Mouse (Mus musculus) layer of hippocampus, adult 9-10 months (tissue): ENCODE data around the gene Hk1.
"Not testable (repeated sequence)": the region's sequence is repeated elsewhere in the genome, so short reads cannot be mapped to it uniquely, and the experiment has no call there.

Experiments used
- DNase-seq: peaks from one replicate; pipeline ENCODE4 v3.0.0; 2022; ENCODE audit warnings: low spot score

The Hk1 gene

DNA sequence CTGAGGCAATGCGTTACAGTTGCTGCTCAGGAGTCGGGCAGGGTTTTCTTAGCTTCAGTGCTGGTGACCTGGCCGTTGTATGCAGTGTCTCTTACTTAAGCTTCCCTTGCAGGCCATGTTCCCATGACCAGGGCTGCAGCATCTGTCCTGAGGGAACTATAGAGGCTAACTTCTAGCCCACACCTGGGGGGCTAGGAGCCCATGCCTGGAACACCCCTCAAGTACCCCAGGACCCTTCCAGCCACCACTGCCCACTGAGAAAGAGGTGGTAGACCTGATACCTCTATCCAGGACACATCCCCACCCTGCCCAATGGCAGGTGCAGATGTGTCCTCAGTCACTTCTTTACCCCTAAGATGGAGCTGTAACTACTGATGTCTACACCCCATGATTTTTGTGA is 38.7 kb downstream of the Hk1 start:
- no peak for DNase-seq

DNA sequence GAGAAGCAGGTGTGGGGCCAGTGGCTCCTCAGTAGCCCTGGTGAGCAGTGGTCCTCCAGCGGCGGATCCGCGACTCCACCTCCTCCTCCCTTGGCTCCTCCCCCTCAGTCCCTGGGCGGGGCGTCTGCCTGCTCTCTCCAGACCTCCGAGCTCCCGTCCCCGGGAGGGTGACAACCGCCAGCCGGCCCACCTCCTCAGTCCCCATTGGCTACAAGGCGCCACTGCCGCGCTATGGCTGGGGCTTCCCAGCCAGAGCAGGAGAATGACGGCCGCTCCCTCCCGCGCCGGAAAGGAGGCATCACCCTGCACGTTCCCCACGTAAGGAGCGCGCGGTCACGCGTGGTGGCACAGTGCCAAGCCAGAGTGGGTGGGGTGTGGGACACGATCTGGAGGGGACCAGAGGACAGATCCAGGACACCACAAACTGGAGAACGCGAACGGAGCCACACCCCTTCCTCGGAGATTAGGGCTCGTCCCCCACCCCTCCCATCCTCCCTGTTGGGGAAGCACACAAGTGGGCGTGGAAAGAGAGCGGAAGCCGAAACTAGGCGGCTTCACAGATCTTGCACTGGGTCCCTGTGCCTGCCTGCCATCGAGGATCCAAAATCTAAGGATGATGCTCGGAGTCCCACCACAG is 39.5 kb downstream of the Hk1 start:
- peak; percentile 89 for DNase-seq

DNA sequence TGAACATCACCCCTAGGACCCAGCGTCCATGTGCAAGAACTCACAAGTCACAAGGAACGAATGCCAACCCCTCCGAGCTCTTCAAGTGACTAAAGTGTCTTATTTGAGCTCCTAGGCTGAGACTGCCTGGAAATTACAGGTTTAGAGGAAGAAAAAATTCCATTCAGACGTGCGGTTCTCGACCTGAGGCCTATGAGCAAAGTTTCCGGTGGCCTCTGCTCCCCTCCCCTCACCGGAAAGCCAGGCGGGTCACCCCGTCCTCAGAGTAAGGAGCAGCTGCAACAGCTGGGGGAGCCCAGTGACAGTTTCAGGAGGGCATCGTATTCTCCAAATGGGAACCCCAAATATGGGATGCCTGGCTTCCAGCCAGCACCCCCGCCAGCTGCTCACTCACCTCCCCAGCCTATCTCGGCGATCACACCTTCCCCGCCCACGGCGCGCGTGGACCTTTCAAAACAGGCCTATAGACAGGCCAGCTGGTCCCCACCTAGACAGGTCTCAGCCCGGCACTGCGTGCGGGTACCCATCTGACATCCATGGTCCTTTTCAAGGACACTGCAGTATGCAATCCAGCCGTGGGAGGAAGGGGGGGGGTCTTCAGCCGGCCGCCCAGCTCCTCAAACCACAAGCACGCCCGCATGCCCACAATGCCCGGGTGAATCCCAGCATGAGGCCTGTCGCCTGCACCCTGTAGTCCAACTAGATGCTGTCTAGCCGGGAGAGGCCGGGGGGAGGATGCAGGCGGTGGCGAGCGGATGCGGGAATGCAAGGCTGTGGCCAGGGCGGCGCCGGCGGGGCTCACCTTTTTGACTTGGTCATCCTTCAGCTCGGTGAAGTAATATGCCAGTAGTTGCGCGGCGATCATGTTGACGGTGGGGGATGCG is 40.3 kb downstream of the Hk1 start:
- DNase-seq: no peak

DNA sequence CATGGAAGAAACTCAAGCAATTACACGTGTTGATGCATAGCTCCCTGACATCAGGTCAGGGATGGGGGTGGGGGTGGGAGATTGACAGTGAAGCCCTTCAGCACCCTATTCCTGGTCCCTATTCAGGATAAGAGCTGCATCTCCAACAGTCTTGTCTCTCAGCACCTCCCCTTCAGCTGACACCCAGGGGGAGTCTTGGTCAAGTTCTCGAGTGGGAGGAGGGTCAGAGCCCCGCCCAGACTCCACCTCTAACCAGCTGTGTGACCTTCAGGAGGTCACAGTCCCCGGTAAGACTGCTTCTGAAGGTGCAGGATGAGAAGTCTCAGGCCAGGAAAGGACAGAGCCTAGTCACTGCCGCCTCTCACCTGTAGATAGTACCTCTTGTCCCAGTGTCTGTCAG is 41.1 kb downstream of the Hk1 start:
- no peak for DNase-seq

DNA sequence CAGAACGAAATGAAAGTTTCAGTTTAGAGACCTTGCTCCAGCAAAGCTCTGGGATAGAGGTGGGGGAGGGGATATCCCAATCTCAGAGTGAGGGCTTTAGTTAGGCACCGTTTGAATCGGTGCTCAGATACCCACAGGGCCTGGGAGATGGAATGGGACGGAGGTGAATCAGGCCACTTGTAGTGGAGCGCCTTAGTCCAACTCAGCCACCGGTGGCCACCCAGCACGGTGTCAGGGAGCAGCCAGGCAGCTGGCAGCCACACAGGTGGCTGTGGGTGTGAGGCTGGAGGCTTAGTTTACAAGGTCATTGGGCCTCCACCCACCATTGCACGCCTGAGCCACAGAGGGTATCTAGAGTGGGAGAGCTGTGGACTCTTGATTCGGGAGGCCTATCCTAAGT is 41.5 kb downstream of the Hk1 start:
- no peak for DNase-seq

DNA sequence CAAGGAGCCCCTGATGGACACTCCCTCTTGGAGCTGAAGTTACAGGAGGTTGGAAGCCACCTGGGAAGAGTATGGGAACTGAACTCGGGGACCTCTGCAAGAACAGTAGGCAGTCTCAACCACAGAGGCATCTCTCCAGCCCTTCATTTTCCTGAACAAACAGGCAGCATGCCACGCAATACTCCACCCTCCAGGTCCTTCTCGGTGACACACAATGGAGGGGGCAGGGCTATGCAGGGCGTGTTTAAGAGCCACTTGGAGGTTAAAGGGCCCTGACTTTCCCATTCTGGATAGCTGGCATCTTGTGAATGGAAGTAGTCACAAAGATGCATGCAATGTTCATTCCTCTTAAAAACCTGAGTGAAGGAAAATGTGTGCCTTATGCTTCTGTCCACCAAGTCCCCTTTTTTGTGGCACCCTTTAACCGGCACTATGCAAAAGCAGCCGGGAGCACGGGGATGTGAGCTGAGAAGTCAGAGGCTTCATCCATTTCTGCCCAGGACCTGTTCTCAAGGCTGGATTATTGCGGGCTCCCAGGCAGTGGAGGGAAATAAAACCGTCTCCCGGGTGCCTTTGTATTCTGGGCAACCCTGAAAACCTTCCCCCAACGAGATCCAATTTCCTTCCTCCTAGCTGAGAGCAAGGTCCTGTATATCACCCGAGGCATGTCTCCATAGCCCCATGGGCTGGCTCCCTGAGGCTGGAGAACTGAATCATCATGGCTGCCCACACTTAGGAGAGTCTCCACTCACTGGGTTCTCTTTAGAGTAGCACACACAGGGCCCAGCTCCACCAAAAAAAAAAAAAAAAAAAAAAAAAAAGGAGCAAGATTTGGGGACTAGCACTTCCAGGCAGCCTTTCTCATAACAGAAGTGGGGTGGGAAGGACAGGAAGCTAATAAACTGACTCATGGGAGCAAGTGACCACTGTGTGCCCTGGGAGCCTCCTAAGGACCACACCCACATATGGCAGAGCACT is 42.8 kb downstream of the Hk1 start:
- no peak for DNase-seq

DNA sequence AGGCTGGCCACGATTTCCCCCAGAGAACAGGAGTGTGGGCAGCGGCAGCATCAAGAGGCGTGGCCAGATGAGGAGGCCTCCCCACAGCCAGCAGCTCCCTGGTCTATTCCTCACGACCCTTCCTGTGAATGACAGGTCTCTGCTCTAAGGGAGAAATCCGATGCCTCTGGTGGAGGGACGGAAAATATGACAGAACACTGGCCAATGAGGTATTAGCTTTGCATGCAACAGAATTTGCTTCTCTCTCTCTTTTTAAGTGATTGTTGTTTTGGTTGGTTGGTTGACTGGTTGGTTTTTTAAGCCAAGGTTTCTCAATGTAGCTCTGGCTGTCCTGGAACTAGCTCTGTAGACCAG is 44.3 kb downstream of the Hk1 start:
- DNase-seq: no peak

DNA sequence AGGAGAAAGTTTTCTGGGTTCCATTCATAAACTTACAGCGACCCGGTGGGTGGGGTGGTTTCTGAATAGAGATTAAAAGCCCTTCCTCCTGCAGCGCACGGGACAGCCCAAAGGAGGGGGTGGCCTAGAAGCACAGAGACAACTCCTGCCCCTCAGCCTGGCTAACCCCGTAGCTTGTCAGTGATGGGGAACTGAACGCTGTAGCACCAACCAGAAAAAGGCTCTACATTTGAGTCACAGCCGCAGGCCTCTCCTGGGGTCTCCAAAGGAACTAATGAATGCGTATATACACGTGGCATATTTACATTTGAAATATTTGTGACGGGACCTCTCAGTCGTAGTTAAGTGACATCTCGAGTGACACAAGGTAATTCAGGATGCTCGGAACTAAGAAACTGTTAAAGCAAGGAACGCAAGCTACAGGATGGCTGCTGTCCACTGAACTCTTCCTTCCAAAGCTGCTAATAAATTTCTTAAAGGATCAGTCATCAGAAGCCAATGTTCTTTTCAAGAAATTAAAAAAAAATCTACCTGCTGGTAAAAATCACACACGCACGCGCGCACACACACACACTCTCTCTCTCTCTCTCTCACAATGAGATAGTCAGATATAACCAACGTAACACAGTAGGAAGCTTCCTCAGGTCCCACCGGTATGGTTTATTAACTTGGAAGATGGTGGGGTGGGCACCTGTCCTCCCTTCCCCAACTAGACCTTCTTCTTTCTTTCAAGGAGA is 44.9 kb downstream of the Hk1 start:
- no peak for DNase-seq

DNA sequence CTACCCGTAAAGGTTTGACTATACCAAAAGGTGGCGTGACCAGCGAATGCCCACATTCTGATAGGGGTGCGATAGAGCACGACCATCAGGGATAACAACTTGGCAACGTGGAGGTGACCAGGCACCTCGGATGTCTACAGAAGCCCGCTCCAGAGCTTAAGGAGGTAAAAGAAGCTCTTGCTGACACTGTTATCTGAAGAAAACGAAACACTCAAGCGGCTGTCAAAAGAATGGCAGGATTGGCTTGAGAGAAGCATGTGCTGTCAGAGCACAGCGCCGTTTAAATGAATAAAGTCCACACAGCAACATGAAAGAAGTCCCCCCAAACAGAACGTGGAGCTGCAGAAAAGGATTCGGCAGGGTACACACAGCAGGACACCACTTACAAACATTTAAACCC is 46.4 kb downstream of the Hk1 start:
- DNase-seq: no peak

DNA sequence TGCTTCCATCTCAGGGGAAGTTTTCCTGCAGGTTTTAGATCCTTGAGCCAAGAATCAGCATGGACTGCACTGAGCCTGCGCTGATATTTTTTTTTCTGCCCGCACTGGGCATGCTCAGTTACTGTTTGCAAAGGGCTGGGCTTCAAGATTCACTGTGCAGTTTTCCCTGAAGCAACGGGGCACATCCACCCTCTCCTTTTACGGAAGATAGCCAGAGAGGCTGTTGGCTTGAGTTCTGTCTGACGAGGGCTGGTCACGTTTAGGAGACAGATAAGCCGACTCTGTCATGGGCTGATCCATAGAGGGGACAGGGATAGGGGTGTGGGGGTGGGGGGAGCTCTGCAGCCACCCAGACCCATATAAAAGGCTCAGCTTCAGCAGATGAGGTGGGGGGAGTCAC is 47.2 kb downstream of the Hk1 start:
- DNase-seq: no peak

DNA sequence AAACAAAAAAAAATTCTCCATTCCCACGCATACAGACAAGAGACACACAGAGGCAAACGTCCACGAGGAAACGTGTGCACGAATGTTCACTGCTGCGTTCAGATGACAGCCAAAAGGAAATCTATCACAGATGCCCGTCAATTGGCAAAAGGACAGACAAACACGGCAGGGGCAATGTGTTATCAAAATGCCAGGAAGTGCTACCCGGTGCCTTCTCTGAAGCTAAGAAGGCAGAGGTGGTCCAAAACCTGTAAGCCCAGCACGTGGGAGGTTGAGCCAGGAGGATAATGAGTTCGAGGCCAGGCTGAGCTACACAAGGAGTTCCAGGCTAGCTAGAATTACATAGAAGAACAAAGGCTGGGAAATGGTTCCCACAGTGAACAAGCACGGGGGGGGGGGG is 47.9 kb downstream of the Hk1 start:
- DNase-seq: no peak

DNA sequence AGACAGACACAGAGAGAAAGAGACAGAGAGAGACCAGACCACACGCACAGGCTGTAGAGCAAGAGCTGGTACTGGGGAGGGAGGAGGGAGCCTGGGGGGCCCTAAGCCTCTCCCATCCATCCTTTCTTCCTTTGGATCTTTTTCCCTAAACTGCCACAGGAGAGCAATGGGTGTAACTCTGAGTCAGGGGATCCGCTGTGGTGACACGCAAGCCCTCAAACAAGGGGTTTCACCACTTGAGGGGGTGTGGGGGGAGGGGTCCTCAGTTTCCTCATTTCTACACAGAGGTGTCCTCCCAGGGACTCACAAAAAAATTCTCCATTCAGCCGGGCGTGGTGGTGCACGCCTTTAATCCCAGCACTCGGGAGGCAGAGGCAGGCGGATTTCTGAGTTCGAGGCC is 48.4 kb downstream of the Hk1 start:
- no peak for DNase-seq

DNA sequence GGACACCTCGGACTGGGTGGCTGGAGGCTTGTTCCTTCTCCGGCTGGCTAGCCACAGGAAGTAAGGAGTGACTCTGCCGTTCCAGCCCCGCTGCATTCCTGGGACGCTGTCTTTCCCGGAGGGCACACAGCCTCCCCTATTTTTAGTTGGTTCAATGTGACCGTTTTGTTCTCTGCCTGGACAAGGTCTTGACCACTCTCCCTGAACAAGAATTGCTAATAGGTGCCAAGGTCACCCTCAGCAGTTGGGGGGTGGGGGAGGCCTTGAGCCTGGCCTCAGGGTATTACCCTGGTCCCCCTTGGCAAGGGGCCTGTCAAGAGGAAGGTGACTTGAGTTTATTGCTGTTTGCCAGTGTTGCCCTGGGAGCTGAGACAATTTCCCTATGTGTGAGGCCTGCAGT is 49.9 kb downstream of the Hk1 start:
- DNase-seq: no peak

DNA sequence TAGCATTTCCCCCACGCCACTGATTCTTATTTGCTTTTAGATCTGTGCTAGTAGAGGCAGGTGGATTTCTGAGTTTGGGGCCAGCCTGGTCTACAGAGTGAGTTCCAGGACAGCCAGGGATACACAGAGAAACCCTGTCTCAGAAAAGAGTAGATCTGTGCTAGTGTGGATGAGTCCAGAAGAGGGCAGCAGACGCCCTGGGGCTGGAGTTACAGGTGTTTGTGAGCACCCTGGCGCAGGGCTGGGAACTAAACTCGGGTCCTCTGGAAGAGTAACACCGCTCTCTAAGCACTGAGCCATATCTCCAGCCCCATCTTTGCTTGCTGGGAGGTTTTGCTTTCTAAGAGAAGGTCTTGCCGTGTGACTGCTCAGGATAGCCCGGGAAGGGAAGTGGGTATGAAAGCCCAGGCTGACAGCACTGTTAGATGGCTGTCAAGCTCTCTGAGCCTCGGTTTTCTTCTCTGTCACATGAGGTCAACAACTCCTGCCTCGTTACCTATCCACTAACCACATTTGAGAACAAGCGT is 50.8 kb downstream of the Hk1 start:
- DNase-seq: no peak

DNA sequence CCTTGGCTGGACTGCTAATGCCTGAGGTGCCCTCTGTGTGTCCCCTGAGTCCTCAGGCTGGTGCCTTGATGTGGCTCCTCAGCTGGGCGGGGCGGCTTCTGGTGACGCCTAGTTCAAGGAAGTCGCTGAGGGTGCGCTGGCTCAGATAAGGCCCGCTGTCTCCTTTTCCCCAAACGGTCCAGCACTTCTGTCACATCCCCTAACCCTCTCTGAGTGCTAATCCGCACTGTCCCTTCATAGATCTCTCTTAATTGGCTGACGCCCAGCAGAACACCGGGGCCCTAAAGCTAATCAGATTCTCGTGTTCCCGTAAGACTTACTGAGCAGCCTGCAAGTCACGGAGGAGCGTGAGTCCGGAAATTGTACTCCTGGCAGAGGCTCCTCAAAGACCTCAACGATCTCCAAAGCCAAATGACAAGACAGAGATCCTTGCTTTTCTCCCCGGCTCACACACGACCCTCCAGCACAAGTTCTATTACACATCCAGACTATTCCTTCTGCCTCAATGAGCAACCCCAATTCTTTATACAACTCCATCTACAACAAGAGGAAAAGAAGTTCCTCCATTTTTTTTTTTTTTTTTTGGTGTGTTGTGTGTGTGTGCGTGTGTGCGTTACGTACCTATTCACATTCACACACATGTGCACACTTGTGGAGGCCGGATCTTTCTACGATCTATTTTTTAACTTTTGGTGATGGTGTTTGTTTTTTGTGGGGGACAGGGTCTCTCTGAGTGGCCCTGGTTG is 52.0 kb downstream of the Hk1 start:
- DNase-seq: no peak

DNA sequence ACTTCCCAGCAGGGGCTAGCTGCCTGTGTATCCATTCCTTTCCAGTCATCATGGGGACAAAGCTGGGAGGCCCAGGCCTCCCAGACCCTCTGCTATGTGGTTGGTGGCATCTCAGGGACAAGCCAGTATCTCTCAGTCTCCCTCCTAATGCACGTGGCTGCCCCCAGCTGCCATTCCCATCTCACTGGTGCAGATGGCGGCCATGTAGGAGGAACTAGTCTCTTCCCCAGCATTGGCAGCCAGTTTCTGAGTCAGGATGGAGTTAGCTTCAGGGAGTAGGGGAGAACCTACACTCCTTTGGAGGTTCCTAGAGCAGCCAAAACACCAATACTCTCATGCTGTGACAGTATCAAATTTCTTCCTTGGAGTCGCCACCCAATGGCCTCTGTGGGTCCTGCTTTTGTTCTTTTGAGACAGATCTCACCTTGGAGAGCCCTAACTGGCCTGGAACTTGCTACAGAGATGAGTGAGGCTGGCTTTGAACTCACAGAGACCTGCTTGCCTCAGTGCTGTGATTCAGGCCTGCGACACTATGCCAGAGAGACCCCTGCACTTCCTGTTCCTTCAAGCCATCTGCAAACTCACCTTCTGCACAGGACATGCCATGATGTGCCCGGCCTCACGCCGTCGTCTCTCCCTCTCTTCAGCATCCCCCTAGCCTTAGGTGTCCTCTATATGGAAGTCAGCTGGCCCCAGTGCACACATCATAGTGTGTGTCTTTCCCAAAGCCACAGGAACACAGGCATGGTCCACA is 52.7 kb downstream of the Hk1 start:
- no peak for DNase-seq

DNA sequence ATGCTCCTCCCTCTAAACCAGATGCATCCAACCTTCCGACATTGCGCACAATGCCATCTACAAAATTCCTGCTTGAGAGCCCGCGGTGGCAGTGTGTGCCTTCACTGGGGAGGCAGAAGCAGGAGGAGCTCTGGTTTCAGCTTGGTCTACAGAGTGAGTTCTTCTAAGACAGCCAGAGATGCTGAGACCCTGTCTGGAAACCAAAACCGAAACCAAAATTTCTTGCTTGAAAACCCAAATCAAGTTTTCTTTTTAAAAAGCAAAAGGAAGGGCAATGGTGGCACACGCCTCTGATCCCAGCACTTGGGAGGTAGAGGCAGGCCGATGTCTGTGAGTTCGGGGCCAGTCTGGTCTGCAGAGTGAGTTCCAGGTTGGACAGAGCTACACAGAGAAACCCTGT is 53.7 kb downstream of the Hk1 start:
- DNase-seq: no peak

DNA sequence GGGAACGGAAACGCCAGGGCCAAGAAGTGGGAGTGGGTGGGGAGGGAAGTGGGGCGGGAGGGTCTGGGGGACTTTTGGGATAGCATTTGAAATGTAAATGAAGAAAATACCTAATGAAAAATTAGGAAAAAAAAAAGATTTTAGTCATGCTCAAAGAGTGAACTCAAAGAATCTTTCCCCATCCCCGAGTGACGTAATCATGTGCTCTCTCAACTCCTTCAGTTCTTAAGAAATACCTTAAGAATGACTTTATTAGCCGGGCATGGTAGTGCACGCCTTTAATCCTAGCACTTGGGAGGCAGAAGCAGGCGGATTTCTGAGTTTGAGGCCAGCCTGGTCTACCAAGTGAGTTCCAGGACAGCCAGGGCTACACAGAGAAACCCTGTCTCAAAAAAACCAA is 56.9 kb downstream of the Hk1 start:
- DNase-seq: not testable (repeated sequence)

DNA sequence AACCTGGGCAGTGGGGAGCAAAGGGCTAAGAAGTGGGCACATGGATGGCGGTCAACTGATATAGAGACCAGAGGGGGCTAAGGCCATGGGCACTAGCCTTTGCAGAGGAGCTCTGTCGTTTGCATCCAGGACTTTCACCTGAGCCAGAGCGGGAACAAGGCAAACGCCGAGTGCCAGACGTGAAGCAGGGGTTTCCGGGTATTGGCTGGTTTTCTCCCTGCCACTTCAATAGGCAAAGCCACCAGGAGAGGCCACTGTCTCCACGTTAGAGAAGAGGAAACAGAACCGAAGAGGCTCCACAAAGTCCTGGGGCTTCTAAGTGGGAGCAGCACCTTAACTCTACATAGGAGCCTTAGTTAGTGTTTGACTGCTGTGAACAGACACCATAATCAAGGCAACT is 58.3 kb downstream of the Hk1 start:
- DNase-seq: no peak

DNA sequence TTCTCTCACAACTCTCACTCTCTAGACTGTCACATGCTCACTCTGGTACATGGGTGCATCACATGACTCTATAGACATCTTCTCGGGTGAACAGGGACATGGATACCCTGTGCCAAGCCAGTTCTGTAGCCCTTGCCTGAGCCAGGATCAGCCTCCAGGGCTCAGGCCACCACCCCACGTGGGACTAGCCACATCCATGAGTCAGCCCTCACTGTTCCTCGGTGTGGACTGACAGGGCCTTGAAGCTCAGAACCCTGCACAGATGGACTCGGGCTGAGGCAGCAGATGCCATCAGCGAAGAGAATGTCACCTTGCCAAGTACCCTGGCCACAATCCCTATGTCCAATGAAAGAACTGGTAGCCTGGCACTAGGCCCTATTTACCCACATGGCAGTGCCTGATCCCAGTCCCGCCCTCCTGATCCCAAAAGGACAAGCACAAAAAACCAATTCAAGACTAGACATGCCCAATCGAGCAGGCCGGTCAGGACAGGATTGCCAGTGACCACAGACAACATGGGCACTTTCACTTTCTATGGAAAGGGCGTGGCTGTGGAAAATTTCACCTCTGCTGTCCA is 59.2 kb downstream of the Hk1 start:
- DNase-seq: peak; percentile 37
